Mouse (Mus musculus): ENCODE results near the gene Acin1. TPM values are rescaled to one million over a fixed set of nuclear protein-coding genes. Genes with fewer than 3 reads are reported as not detected.

Acin1 gene
- polyA plus RNA-seq, 1 experiment: 378 TPM

GRCm38 (mm10) chr14:54646898-54647636, 39.7 kb downstream of the Acin1 start:
- TF ChIP-seq POLR2A (IDR thresholded peaks at IDR 0.05; ENCODE audit: borderline replicate concordance, control insufficient read depth, low read depth, low read length): no peak
- no peak for TF ChIP-seq CTCF (IDR thresholded peaks at IDR 0.05; ENCODE audit: control insufficient read depth, insufficient read depth, low read length)
- no peaks in the 10 kb centered on the region for H3K4me1 ChIP-seq (ENCODE audit: control insufficient read depth, insufficient read depth, low read length)
- H3K4me3 ChIP-seq (replicated peaks; ENCODE audit: control insufficient read depth, low read depth, low read length): no peak overlapping the region
- H3K27ac ChIP-seq (ENCODE audit: control insufficient read depth, insufficient read depth, low read depth, low read length, poor library complexity): no peak overlapping the region
- WGBS: 94% methylated on average over 8 of the region's 8 CpGs

GRCm38 (mm10) chr14:54646455-54646854, 40.3 kb downstream of the Acin1 start:
- H3K4me3 ChIP-seq (replicated peaks; ENCODE audit: control insufficient read depth, low read depth, low read length): no peak overlapping the region
- TF ChIP-seq POLR2A (IDR thresholded peaks at IDR 0.05; ENCODE audit: borderline replicate concordance, control insufficient read depth, low read depth, low read length) (no peak), CTCF (IDR thresholded peaks at IDR 0.05; ENCODE audit: control insufficient read depth, insufficient read depth, low read length) (no peak)
- 94% methylated on average over 17 of the region's 17 CpGs for WGBS
- no peaks in the 10 kb centered on the region for H3K4me1 ChIP-seq (ENCODE audit: control insufficient read depth, insufficient read depth, low read length)
- no peak overlapping the region for H3K27ac ChIP-seq (ENCODE audit: control insufficient read depth, insufficient read depth, low read depth, low read length, poor library complexity)

GRCm38 (mm10) chr14:54644294-54644693, 42.4 kb downstream of the Acin1 start:
- TF ChIP-seq POLR2A (IDR thresholded peaks at IDR 0.05; ENCODE audit: borderline replicate concordance, control insufficient read depth, low read depth, low read length): no peak
- no peak for TF ChIP-seq CTCF (IDR thresholded peaks at IDR 0.05; ENCODE audit: control insufficient read depth, insufficient read depth, low read length)

GRCm38 (mm10) chr14:54643011-54643410, 43.7 kb downstream of the Acin1 start:
- Histone ChIP-seq H3K27ac (ENCODE audit: control insufficient read depth, insufficient read depth, low read depth, low read length, poor library complexity) (no peak overlapping the region), H3K4me1 (ENCODE audit: control insufficient read depth, insufficient read depth, low read length) (peaks cover 2% of the 10 kb centered on the region; the same call in 1 of the 2 replicates), H3K4me3 (replicated peaks; ENCODE audit: control insufficient read depth, low read depth, low read length) (no peak overlapping the region)
- TF ChIP-seq POLR2A (IDR thresholded peaks at IDR 0.05; ENCODE audit: borderline replicate concordance, control insufficient read depth, low read depth, low read length) (no peak), CTCF (IDR thresholded peaks at IDR 0.05; ENCODE audit: control insufficient read depth, insufficient read depth, low read length) (no peak)
- 85% methylated on average over 2 of the region's 2 CpGs for WGBS

More at GRCm38 (mm10) chr14:54644294-54644693, 42.4 kb downstream of the Acin1 start:
- peaks cover 2% of the 10 kb centered on the region; the same call in 1 of the 2 replicates for H3K4me1 ChIP-seq (ENCODE audit: control insufficient read depth, insufficient read depth, low read length)
- H3K4me3 ChIP-seq (replicated peaks; ENCODE audit: control insufficient read depth, low read depth, low read length): no peak overlapping the region
- whole genome bisulfite sequencing: 96% methylated on average over 9 of the region's 9 CpGs
- H3K27ac ChIP-seq (ENCODE audit: control insufficient read depth, insufficient read depth, low read depth, low read length, poor library complexity): no peak overlapping the region

DNA sequence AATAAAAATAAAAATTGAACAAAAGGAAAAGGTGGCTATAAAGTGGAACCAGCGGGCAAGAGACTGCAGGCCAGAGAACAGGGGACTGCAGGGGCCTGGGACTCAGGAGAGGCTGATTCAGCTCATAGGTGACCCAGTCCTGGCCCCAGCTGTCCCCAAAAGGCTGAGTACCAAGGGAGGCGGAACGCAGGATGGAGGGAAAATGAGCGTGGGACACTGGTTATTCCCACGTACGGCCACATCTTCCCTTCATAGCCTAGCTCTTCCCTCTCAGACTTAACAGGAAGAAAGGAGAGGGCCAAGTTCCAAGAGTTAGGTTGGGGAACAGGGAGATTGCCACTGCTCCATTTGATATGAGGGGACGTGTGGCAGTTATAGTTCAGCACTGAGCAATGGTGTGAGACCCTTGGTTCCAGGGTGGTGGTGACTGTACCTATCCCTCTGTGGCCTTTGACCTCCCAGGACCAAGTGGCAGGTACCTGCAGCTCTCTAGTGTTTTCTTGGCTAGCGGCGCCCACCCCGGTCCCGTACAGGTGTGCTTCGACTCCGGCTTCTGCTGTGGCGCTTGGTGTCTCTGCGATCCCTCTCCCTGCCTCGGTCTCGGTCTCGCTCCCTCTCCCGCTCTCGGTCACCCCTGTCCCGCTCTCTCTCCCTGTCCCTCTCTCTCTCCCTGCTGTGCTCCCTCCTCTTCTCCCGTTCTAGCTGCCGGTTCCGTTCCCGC, 44.3 kb downstream of the Acin1 start:
- Histone ChIP-seq H3K4me3 (replicated peaks; ENCODE audit: control insufficient read depth, low read depth, low read length) (no peak overlapping the region), H3K4me1 (ENCODE audit: control insufficient read depth, insufficient read depth, low read length) (peaks cover 2% of the 10 kb centered on the region; the same call in 1 of the 2 replicates), H3K27ac (ENCODE audit: control insufficient read depth, insufficient read depth, low read depth, low read length, poor library complexity) (no peak overlapping the region)
- TF ChIP-seq CTCF (IDR thresholded peaks at IDR 0.05; ENCODE audit: control insufficient read depth, insufficient read depth, low read length): no peak
- TF ChIP-seq POLR2A (IDR thresholded peaks at IDR 0.05; ENCODE audit: borderline replicate concordance, control insufficient read depth, low read depth, low read length): no peak
- WGBS: 92% methylated on average over 25 of the region's 25 CpGs

DNA sequence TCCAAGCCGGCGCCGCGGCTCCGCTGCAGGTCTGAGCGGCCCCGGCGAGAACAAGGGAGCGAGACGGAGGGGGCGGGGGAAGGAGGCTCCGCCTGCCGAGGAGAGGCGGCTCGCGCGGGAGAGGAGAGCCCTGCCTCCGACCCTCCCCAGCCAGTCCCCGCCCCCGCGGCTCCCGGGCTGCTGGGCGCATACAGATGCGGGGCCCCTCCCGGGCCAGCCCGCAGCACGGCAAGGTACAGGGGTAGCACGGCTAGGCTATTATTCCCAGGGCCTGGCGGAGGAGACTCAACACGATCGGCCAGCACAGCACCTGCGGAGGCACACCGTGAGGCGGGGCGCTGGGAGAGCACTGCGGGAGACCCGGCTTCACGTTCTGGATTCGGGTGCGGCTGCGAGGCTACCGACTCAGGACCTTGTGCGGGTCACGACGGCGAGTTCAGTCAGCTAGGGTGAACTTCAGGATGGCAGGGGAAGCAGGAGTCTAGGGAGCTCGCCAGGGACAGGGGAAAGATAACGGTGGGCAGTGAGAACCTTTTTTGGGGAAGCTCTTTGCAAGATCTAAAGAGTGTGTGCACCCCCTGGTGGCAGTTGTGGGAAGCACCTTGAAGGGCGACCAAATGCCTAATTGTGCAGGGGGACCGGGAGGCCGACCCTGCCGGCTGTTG, 45.3 kb downstream of the Acin1 start, which contains the start of gene Cdh24:
Gene Cdh24, minus strand, starts transcription at position 60 of the 665 bp plus-strand sequence.
- Histone ChIP-seq H3K4me3 (replicated peaks; ENCODE audit: control insufficient read depth, low read depth, low read length) (peak within 1 kb of the TSS; percentile 93), H3K4me1 (ENCODE audit: control insufficient read depth, insufficient read depth, low read length) (peaks cover 2% of the 10 kb centered on the region; the same call in 1 of the 2 replicates), H3K27ac (ENCODE audit: control insufficient read depth, insufficient read depth, low read depth, low read length, poor library complexity) (no peak within 1 kb of the TSS; the same call in 1 of the 2 replicates)
- TF ChIP-seq POLR2A (IDR thresholded peaks at IDR 0.05; ENCODE audit: borderline replicate concordance, control insufficient read depth, low read depth, low read length) (no peak), CTCF (IDR thresholded peaks at IDR 0.05; ENCODE audit: control insufficient read depth, insufficient read depth, low read length) (peak; percentile 88)
- under 1% methylated on average over 52 of the region's 52 CpGs for whole genome bisulfite sequencing

GRCm38 (mm10) chr14:54640946-54641304, 45.8 kb downstream of the Acin1 start, which contains the start of gene Gm17606:
Gm17606 (plus strand) TSS chr14:54640952.
- H3K4me3 ChIP-seq (replicated peaks; ENCODE audit: control insufficient read depth, low read depth, low read length): peak within 1 kb of the TSS; percentile 93
- peaks cover 2% of the 10 kb centered on the region; the same call in 1 of the 2 replicates for H3K4me1 ChIP-seq (ENCODE audit: control insufficient read depth, insufficient read depth, low read length)
- no peak within 1 kb of the TSS; the same call in 1 of the 2 replicates for H3K27ac ChIP-seq (ENCODE audit: control insufficient read depth, insufficient read depth, low read depth, low read length, poor library complexity)
- WGBS: under 1% methylated on average over 28 of the region's 28 CpGs
- no peak for TF ChIP-seq CTCF (IDR thresholded peaks at IDR 0.05; ENCODE audit: control insufficient read depth, insufficient read depth, low read length)
- TF ChIP-seq POLR2A (IDR thresholded peaks at IDR 0.05; ENCODE audit: borderline replicate concordance, control insufficient read depth, low read depth, low read length): no peak
